Mouse (Mus musculus): ENCODE measurements around the gene Tnik.

DNA sequence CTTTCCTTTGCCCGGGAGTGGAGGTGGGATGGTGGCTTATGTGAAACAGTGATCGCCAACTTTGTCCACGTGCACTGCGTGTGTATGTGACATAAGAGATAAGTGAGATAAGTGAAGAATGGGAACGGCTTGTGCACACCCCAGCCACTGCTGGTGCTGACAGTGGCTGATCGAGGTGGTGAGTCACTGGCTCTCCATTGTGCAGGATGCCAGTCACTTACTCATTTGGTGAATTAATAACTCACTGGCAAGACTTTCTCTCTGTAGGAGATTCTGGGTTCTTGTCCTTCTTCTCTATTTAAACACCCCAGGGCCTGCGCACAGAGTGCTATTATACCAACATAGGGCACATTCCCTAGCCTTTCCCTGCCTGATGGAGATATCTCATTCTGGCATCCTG is 458.8 kb downstream of the Tnik start:
- TF ChIP-seq CTCF (IDR thresholded peaks at IDR 0.05; ENCODE audit: control insufficient read depth, insufficient read depth, insufficient read length) (no peak), USF1 (IDR thresholded peaks at IDR 0.05; ENCODE audit: low read depth) (no peak)

Data from C2C12 (cell line).